Mouse (Mus musculus) cerebellum, postnatal 4 days (tissue): ENCODE data around the gene Cer1.

ENCODE experiments used
- DNase-seq, 2 experiments: peaks; one replicate each; pipeline ENCODE4 v3.0.0; 2022; ENCODE audit warnings: low spot score in 2 of 2, mixed read lengths in 1 of 2

The Cer1 gene

DNA sequence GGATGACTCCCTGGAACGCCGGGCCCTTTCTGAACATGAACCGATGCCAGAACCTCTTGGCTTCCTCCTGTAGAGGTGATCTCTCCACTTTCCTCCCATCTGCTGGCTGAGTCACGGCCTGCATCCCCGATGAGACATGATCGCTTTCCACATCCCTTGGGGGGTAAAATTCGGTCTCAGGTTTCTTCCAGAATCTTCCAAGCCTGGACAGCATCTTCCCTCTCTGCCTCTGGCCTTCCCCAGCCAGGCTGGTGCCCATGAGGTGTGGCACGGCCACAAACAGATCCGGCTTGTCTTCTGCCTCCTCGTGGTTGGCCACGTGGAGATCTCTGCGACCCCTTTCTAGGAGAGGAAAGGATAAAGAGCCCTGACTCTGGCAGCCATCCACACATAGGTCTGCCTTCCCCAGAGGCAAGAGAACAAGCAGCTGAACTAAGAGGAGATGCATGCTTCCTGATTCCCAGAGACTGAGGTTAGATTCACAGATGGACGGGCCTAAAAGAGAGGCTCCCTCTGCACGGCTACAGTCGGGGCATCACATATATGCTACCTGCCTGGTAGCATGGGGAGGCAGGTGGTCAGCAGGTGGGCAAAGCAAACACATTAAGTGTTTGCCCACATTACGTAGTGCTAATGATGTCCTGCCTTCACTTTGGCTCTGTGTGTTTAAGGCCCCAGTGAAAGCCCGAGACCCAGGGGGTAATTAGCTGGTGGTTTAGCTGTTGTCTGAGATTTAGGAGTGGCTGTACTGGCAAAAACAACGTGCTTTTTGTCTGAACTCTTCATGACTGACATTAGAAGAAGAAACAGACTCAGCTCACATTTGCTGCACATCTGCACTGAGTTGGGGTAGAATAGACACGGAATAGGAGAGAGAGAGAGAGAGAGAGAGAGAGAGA, at the start of gene Cer1:
Gene Cer1 (minus strand): TSS at position 513 of the 899 bp plus-strand sequence.
- no peak for DNase-seq

DNA sequence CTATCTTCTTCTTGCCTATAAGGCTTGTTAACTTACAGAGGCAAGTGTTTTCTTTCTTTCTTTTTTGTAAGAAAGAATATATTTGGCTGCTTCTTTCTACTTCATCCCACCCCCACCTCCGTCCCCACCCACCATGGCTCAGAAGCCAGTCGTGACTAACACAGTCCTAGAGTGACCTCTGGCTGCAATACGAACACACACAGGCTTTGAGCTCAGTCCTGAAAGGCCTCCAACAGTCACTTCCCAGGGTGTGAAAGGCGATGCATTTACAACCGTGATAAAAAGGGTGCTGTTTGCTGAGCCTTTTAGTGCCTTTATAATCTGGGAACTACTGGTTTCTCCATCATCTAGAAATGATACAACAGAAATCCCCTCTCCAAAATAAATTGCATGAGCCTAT, 49.4 kb upstream of the Cer1 start:
- peak in 1 of 2 experiments; percentile 45 for DNase-seq

DNA sequence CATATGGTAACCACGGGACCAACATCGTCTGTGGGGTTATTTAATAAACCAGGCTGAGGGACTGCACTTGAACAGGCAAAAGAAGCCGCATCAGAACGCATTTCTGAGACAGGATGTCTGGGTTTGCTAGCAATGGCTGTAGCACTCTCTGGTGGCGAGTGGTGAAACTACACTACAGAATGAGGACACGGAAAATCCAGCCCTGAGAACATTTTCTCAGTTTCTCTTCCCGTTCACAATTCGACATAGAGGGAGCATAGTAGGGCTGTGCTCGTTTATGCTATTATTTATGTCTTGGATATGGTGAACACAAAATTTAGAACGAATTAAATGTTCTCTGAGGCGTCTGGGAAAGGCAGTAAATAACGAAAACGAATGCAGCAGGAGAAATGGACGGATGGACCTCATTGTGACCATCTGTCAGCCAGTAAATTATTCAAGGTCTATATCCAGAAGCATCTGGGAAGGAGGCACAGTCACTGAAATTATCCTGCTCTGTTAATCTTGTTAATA, 48.8 kb upstream of the Cer1 start:
- peak; percentile 77 to 90 for DNase-seq

DNA sequence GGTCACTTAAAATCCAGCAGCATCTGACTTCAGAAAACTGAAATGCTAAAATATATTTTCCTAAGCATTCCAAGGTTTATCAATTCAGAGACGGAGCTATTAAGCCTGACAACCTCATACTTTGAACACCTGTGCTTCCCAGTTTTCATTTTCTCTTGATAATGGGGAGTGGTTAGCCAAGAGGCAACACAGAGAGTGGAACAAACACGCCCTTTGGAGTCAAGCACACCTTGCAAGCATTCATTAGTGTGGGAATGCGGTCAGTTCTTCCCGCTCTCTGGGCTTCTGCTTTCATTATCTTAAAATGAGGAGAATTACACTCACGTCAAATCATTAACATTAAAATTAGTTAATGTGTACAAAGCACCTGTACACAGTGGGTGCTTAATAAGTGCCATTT, 45.1 kb upstream of the Cer1 start:
- no peak for DNase-seq

GRCm38 (mm10) chr4:82921962-82922361, 37.0 kb upstream of the Cer1 start:
- no peak for DNase-seq

- DNase-seq = no peak
Observed at GRCm38 (mm10) chr4:82918625-82919024, 33.7 kb upstream of the Cer1 start.

GRCm38 (mm10) chr4:82916678-82917050, 31.7 kb upstream of the Cer1 start:
- DNase-seq = no peak

- peak in 1 of 2 experiments; percentile 56 for DNase-seq
Observed at GRCm38 (mm10) chr4:82916003-82916677, 31.2 kb upstream of the Cer1 start.

DNA sequence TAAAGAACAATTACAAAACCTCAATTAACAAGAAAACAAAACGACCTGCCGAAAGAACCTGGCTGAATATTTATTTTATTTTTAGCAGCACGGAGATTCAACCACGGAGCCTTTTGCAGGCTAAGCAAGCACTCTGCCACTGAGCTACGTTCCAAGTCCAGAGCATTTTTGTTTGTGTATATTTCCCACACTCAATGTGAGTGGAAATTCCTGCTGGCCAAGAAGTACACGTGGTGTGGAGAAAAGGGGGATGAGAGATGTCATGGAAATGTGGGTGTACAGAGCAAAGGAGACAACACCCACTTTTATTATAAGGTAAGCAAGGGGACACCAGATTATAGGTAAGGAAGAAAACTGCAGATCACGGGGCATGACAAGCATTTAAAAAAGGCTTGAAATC, 30.6 kb upstream of the Cer1 start:
- DNase-seq = no peak

- no peak for DNase-seq
Observed at GRCm38 (mm10) chr4:82914601-82915143, 29.7 kb upstream of the Cer1 start.

- DNase-seq = no peak
Observed at GRCm38 (mm10) chr4:82895227-82895626, 10.3 kb upstream of the Cer1 start.

DNA sequence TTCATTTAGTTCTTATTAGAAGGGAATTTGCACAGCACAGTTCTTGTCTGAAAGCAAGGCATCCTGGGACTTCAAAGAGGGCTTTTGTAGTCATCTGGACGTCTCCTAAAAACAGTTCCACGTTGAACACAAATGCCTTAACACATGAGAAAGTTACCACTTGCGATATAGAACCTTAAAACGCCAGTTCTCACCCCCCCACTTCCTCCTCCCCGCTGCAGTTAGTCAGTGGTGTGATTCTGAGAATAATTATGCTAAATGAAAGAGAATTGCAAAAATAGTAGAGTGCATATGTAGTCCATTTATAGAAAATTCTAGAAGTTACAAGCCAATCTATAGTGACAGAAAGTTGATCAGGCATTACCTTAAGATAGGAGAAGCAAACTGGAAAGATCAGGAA, 7.3 kb upstream of the Cer1 start:
- DNase-seq = no peak

DNA sequence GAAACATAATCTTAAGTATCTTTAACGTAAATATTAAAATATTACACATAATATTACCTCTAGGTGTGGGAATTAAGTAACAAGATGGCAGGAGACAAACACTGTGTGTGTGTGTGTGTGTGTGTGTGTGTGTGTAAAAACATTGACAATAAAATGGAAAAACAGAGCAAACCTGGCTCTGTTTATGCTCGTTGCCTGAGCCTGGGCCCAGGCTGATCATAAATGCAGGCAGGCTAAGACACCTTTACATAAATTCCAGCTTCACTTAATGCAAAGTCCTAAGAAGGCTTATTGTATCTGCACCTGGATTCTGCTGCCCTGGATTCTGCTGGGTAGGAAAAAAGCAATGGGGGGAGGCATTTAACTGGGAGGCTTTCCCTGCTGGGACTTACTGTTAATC, 6.6 kb upstream of the Cer1 start:
- DNase-seq = no peak

GRCm38 (mm10) chr4:82891049-82891448, 6.1 kb upstream of the Cer1 start:
- peak in 1 of 2 experiments; percentile 16 for DNase-seq

DNA sequence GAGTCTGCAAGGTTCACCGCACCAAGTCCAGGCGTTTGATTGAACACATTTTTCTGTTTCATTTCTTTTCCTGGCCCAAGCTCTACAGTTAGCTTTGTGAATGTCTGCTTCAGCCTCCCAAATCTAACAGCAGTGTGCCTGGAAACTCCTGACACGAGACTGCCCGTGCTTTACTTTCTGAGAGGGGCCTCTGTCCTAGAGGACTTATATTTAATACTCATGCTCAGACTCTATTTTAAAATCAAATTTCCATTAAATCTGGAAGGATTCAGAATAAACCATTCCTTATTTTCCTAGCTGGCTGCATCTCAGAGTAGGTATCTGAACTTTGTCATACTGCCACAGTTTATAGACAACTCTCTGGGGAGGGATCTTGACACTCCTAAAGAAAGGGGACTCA, 5.6 kb upstream of the Cer1 start:
- DNase-seq = no peak

- no peak for DNase-seq
Observed at GRCm38 (mm10) chr4:82886148-82886547, 1.2 kb upstream of the Cer1 start.

DNA sequence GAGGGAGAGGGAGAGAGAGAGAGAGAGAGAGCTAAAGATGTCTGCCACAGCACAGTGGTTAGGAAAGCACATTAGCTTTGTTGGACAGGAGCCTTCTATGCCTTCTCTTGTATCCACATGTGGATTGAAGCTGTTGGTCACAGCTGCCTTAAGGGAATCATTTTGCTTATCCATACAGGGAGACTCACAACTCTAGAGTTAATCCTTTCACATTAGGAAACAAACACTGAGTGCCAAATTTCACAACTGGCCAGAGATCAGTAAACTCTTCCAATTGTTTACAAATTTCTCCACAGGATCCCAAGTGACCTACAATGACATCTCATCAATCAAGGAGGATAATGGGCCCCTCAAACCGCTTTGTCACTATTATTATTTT, 576 bp upstream of the Cer1 start:
- no peak for DNase-seq

GRCm38 (mm10) chr4:82882500-82882899, 2.4 kb downstream of the Cer1 start:
- peak in 1 of 2 experiments; percentile 16 for DNase-seq

DNA sequence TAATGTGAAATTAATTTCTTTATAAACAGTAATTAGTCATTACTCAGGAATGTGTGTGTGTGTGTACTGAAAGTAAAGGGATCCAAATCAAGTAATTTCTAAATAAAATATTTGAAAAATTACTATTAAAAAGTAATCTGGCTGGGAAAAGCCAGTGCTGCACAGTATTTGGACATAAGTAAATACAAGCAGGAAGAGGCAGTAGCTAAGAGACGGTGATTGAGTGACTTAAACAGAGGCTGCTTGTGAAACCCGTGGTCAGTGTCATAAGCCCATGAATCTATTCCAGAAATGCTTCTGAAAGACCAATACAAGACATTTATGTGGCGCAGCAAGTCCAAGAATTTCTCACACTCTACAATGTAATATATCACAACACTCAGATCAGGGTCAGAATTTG, 3.6 kb downstream of the Cer1 start:
- DNase-seq = no peak

DNA sequence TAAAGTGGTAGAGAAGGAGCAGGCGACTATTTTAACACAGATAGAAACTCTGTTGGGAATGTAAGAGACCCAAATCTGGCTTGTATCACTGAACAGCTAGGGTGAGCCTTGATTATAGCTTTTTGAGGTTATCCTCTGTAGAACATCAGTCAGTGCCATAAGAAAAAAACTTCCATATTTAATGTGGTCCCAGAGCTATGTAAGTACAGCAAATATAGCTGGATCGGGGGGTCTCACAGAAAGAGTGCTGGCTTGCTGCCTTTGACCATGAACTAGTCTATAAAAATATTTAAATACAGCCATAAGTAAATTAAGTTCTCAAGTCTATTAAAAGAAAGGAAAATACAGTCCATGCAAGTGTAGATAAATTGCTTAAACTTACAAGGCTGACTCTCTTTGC, 4.7 kb downstream of the Cer1 start:
- no peak for DNase-seq

- DNase-seq = no peak
Observed at GRCm38 (mm10) chr4:82879152-82879551, 5.8 kb downstream of the Cer1 start.

- no peak for DNase-seq
Observed at GRCm38 (mm10) chr4:82876656-82877055, 8.3 kb downstream of the Cer1 start.

DNA sequence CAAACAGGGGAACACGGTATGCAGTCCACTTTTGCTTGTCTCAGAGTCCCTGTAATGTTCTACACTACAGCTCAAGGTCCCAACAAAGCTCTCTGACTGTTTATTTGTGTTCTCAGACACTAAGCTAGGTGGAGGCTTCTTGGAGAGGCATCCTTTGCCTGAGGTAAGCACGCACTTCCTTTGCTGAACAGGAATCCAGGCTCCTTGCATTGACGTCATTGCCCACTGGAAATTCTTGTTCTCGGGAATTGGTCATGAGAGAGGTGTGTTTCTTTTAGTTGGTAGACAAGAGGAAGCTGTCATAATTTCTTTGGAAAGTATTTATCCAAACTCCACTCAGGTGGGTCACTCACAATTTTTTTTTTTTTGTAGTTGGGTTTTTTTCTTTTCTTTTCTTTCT, 9.4 kb downstream of the Cer1 start:
- DNase-seq = no peak
